Mouse (Mus musculus) telencephalon, adult 2 months (tissue): Measurements from ENCODE around the gene Evi2.

ENCODE experiments used
- DNase-seq: peaks from one replicate; pipeline ENCODE4 v3.0.0-alpha.2; 2011; ENCODE audit warnings: low read depth, low spot score

The Evi2 gene

DNA sequence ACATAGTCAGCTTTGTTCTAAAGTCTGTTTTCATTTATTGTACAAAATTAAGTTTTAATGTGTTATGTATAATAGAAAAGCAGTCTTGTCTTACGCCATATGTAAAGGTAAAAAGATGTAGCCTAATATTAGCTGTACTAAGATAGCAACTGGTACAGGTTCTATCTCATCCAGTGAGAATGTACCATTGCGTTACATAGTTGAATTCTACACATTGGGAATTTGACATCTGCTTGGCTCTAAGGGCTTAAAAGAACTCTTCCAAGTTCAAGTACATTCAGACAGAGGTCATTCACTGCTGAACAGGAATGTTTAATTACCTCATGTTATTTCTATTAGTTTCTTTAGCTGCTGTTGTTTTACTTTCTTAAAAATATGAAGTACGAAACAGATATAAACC, 3.8 kb downstream of the Evi2 start:
- DNase-seq = no peak

DNA sequence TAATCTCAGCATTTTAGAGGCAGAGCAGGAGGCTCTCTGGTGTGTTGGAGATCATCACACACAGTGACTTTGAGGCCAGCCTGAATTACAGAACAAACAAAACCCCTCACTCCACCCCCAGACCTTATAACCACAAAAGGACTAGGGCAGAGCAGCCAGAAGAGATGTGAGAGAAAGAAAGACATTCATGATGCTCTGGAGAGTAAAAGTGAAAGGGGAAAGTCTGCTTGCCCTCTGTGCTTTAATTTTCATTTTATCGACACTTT, 6.1 kb downstream of the Evi2 start:
- no peak for DNase-seq

DNA sequence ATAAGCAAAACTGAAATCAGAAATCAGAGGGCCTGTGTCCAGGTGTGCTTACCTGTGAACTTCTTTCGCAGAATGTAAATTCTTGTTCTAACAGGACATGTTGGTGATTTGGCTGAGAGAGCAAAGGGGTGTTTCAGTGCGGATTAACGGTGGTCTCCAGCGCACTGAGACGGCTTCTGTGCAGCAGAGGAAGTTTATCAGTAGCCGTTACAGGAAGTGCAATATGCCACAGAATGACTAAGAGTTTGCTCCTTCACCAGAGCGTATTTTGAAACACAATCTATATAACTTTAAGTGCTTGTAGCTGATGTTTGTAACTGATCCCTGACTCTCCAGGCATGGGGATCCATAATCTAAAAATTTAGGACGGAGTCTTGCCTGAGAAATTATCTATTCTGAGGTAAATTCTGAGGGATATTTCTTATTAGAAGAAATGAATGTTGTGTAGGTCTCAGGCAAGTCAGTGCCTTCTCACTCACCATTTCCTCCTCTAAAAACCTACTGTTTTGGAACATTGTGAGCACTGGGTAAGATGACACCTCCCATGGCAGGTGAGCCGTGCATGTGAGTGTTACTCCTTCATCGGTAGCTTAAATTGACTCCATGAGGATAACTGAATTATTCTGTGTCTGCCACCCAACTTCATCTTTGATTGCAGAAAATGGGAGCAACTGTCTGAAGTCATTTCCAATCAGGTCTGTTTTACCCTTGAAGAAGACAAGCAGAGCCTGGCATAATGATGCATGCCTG, 6.7 kb downstream of the Evi2 start, which contains the start of gene Evi2b:
TSS of gene Evi2b (minus strand) at position 203 of the 750 bp plus-strand sequence.
- no peak for DNase-seq

DNA sequence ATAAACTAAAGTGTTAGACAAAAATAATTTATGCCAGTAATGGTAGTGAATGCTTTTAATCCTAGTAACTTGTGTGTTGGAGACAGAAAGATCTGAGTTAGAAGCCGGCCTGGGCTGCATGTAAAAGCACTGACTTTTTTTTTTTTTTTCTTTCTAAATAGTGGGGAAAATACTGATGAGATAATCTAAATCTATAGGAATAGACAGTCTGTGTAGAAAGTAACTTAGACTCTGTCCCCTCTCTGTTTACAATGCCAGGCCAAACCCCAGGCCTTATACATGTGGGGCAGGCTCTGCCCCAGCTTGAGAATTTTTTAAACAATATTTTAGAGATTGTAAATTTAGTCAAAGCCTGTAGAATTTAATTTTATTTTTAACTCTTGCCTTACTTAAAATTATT, 7.4 kb downstream of the Evi2 start:
- no peak for DNase-seq

DNA sequence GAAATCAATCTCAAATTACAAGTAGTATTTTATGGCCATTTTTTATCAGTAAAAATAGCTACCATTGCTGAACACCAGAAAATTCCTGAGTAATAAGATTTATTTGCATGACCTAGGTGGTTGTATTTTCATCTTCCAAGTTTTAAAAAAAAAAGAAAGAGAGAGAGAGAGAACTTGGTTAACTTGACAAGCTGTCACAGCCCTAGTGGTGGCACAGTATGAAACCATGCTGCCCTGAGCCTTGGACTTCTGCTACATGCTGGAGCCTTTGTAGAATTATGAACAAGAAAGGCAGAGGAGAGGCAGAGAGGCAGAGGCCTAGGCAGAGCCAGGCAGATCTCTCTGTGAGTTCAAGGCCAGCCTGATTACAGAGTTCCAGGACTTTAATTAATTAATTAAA, 8.5 kb downstream of the Evi2 start:
- DNase-seq = no peak

DNA sequence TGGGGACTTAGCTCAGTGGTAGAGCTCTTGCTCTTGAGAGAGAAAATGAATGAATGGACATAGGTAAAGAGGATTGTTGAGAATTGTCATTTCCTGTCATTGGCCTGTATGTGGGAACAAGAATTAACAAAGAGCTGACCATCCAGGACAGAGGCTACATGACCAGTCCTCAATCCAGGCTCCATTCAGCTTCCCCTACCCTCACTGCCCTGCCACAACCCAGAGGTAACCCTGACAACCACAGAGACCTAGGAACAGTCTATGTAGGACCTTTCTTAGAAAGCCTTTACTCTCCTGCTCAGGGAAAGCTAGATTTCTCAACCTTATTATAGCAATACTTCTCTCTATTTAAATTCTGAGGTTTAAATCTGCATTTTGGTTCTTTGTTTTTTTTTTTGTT, 9.6 kb downstream of the Evi2 start:
- DNase-seq = no peak

DNA sequence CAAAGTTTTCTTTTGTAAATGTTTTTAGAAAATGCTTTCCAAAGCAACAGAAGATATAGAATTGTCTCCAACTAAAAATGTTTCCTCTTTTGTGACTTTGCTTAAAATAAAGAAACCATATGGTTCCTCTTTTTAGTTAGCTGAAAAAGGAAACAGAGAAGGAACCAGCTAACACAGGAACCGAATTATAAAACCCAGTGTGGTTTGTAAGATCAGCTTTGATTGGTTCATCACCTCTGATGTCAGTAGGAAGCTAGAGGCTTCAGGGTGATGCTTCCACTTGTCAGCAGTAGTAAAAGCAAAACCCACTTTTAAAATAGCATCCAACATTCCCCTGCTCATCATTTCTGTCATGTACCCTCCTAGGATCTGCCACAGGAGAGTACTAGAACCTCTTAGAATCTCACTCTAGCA, 10.5 kb downstream of the Evi2 start:
- DNase-seq = peak; percentile 95

DNA sequence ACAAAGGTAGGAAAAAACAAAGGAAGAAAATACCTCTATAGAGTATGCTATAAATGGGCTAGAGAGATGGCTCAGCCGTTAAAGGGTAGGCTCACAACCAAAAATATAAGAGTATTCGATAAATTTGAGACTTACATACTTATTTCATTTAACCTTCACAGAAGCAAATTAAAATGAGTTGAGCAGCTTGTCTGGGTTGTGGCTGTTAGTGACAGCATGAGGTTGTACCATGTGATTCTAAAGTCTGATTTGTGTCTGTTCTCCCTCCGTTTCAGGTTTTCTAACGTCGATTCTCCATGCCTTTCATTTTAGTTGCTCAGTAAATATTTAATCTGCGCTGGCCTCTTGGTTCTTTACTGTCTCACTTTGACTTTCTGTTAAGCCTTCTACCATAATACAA, 11.1 kb downstream of the Evi2 start:
- no peak for DNase-seq

DNA sequence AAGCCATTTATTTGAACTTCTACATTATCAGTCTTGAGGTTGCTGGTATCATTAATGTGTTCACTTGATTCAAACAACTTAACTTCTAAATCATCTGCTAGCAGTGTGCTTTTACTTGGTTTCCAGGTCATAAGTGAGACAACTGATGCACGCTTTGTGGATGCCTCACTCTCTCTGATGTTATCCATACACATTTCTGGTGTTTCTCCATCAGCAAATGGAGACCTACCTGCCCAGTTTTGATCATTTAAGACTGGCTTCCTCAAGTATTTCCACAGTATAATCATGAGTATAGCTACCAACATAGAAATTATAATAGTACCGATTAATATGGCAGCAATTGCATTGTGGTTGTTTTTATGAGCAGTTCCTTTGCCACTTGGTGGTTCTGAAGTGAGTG, 14.6 kb downstream of the Evi2 start:
- DNase-seq = no peak

DNA sequence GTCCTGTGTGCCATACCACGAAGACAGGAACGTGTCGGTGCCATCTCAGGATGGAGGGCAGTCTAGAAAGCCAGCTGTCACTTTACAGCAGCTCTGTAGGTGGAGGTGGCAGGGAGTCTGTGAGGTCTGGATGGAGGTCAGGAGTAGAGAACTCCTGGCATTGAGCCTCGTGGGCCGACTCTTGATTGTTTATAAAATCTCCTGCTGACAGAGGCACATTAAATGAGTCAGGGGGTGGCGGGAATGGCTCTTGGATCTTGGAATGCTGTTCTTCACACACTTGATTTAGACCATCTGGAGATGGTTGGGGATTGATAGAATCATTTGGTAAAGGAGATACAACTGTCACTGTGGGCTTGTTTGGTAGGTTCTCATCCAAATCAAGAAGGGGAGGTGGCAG, 15.1 kb downstream of the Evi2 start:
- DNase-seq = no peak

DNA sequence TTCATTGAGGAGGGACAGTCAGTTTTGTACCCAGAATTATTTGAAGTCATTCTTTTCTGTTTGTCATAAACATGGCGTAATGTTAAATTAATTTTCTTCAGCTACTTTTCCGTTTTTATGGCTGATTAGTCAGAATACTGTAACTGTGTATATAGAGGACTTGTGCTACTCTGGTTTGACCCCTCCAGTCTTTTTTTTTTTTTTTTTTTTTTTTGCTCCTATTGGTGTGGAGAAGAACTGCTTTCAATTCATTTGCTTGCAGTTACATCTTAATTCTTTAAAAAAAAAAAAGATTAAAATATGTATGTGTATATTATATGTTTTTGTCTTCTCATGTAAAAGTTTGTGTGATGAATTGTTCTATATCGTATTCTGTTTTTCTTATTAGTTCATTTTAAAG, 18.4 kb downstream of the Evi2 start:
- DNase-seq = no peak

DNA sequence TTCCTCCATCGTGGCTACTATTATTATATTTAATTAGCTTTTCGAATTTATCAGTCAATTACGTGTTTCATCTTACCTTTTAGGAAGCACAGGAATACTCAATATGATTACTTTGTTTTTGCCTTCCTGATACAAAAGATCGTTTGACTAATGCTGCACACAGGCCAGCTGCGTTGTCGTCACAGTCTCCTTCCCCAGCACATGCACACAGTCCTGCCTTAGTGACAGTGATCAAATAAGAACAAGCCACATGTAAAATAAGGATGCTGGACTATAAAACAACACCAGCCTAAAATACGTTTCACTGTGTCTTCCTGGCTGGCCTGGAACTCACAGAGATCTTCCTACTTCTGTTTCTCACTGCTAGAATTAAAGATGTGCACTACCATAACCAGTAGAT, 25.9 kb downstream of the Evi2 start:
- no peak for DNase-seq

DNA sequence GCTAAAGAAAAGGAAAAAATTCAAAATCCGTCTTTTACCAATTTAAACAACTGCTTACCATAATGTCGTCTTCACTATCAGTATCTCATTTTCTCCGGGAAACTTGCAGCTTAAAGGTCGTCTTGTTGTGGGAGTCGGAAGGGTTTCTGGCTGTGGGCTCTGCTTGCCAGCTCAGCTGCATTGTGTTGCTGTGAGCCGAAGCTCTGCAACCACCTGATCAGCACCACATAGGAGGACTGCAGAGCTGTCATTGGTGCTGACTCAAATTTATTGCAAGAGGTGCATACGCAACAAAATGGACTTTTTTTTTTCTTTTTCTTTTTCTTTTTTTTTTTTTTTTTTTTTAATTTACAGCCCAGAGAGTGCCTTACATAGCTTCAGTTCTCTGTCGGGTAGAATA, 26.5 kb downstream of the Evi2 start, which contains the start of gene Omg:
TSS of gene Omg (minus strand) at position 240 of the 400 bp plus-strand sequence.
- peak; percentile 94 for DNase-seq

DNA sequence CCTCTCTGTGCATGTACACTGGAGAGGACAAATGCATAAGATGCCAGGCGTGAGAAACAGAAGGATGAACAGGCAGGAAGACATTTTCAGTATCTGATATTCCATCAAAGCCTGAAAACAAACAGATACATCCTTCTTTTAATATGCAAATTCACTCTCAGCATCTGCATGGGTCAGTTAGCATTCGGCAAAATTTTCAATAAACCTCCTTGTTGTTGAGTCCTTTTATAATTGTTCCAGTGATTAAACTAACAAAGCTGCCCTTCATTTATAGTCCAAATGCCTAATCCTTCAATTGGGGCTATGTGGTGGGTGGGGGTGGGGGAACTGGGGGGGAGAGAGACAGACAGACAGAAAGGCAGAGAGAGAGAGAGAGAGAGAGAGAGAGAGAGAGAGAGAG, 27.5 kb downstream of the Evi2 start:
- peak; percentile 79 for DNase-seq

DNA sequence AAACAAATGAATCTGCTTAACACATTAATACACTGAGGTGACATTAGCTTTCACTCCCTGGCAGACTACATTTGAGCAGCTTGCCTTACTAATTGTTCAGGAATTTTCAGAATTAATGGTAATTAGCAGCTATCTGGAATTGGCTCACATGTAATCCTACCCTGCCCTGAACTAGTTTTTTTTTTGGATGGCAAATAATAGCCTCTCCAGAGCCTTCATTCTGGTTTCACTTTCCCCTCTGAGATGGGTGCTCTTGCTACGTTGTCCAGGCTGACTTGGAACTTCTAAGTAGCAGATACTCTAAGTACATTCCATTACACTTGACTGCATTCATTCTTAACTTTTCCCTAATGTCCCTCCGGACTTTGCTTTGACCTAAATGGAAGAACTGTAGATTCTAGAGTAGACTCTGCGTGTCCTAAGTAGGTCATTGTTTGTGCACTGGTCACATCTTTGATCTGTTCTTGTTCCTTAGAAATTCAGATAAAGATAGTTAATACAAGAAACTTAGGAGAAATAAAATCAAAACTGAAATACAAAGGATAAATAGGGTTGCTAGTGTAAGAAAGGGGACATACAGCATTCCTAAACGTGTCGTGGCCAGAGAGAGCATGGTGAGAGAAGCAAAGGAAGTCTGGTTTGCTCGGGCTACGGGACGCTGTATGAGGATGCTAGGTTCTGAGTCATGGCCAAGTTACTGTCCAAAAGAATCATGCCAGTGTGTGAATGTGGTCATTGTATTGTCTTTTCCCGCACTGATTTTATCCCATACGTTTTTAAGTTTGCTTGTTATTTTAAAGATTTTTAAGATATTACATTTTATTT, 35.2 kb downstream of the Evi2 start:
- DNase-seq = no peak

DNA sequence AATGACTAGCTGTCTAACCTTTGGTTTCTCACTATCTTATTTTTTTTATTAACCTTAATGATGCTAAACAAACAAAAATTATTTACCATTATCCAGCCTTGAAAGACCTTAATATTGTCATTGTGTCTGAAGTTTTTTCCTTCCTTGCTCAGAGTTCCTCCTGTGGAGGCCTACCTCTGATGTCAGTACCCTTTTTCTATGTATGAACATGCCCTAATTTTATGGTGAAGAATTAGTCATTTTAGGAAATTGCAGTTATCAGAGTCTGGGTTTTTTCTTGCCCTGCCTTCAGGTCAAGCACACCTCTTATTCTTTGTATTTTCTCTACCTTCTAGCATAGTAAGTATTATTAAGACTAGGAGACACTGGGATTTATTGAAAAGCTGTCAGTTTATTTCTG, 45.7 kb downstream of the Evi2 start:
- no peak for DNase-seq

DNA sequence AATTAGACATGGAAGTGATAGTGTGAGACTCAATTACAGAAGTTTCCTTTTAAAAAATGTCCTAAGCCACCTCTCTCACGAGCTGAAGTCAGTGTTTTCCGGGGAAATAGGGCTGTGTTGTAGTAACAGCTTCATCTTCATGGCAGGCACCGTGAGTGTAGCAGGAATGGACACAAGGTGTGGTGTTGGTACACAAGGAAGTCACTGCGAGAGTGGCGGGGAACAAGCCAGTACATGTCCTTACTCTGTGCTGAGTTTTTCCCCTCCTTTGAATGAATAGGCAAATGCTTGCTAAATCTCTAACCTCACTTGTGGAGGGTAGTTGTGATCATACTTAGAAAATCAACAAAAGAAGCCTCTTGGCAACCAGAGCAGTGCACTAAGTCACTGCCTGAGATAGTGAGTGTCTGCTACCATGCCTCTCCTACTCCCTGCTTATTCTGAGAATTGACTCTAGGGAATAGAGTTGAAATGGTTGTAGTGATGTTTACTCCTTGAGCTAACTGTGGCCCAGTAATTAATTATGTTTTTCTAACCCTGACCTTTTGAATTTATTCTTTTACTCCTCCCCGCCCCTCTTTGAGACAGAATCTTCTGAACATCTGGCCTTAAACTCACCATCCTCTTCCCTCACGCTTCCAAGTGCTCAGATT, 46.4 kb downstream of the Evi2 start:
- no peak for DNase-seq

DNA sequence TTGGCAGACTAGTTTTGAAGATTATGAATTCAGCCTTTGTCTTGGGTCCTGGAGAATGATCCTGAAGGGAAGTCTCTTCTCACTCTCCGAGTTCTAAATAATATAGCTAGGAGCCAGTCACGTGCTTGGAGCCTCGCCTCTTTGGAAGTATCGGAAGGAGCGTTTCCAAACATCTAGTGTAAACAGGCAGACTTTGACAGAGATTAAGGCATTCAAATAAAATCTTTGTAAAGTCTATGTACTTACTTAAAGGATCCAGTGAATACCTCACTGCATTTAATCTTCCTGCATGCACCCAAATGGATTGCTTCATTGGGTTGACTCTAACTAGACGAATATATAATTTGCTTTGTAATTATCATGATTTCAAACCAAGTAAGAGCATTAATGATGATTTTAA, 47.0 kb downstream of the Evi2 start:
- no peak for DNase-seq

DNA sequence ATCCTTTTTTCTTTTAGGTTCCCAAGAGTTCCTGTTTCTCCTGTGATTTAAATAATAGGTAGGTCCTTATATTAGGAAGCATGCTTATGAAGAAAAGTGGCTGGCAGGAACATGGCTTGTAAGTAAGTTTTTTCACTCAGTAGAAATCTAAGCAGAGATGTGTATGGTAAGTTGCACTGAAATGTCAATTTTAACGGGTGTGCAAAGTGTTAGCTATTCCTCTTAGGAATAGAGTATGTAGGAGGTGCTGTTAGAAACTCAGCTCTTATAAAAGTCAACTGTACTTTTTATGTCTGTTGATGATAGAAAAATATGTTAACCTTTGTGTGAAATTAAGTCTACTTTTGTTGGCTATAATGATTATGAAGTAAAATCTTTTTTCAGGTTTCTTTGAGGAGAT, 62.3 kb downstream of the Evi2 start:
- DNase-seq = peak; percentile 55
